Mouse (Mus musculus) lung, embryonic 14.5 days (tissue): ENCODE measurements around the gene Dnajc5. TPM values are rescaled to one million over a fixed set of nuclear protein-coding genes. Genes with fewer than 3 reads are reported as not detected.
A peak's percentile ranks its signal among the peaks of the same experiment; 100 is the strongest.

ENCODE experiments used
- ATAC-seq: fragments of 200-750 bp; cut with Nextera tagmentation; 2 replicates; pipeline ENCODE4 v1.8.0; 2017; ENCODE audit warnings: mild to moderate bottlenecking, moderate TSS enrichment, moderate library complexity; ENCODE audit not compliant: insufficient read depth
- DNase-seq: peaks from one replicate; pipeline ENCODE4 v3.0.0-alpha.2; 2015
- H3K27ac ChIP-seq: fragments of 300-500 bp; sonication (generic); 2 replicates; pipeline ENCODE4 v1.5.1; 2014; ENCODE audit warnings: low read depth, mild to moderate bottlenecking, moderate library complexity
- H3K27me3 ChIP-seq: fragments of 300-500 bp; sonication (generic); 2 replicates; pipeline ENCODE4 v1.6.1; 2014; ENCODE audit warnings: low read length, control low read depth; ENCODE audit not compliant: insufficient read depth
- H3K36me3 ChIP-seq: fragments of 300-500 bp; sonication (generic); 2 replicates; pipeline ENCODE4 v1.6.1; 2014; ENCODE audit warnings: control low read depth; ENCODE audit not compliant: insufficient read depth
- H3K4me1 ChIP-seq: fragments of 300-500 bp; sonication (generic); 2 replicates; pipeline ENCODE4 v1.6.1; 2014; ENCODE audit warnings: antibody characterized with exemption, control low read depth; ENCODE audit not compliant: insufficient read depth
- H3K4me2 ChIP-seq: fragments of 300-500 bp; sonication (generic); 2 replicates; pipeline ENCODE4 v1.6.1; 2014; ENCODE audit warnings: mild to moderate bottlenecking
- H3K4me3 ChIP-seq: fragments of 300-500 bp; sonication (generic); 2 replicates; pipeline ENCODE4 v1.5.1; 2014; ENCODE audit warnings: low read depth, low read length
- H3K9ac ChIP-seq: fragments of 300-500 bp; sonication (generic); 2 replicates; pipeline ENCODE4 v1.6.1; 2014
- H3K9me3 ChIP-seq: fragments of 300-500 bp; sonication (generic); 2 replicates; pipeline ENCODE4 v1.6.1; 2016; ENCODE audit warnings: low read depth, low read length, control low read depth
- CTCF ChIP-seq: IDR thresholded peaks from 2 replicates; pipeline ENCODE4 v1.5.1; 2016; ENCODE audit warnings: antibody characterized with exemption, low read depth
- WGBS: fragments of 180-500 bp; shearing (Covaris S2); extraction: QIAGEN DNeasy Blood & Tissue Kit; methylation state at CpG from one replicate; pipeline ENCODE4 v1.1.7; 2014; 5-methylcytosine and 5-hydroxymethylcytosine counted together
- microRNA-seq: library from miRNA; unstranded; fragments of <30 nt; microRNA quantifications from one replicate; pipeline ENCODE4, GENCODE M21; 2016; ENCODE audit warnings: borderline number of aligned reads
- polyA plus RNA-seq: library from polyadenylated mRNA; unstranded; fragments of >200 nt; fragmentation: Nextera tagmentation; extraction: Ambion mirVana; gene quantifications from 2 replicates; pipeline ENCODE4 v1.2.1, GENCODE M21; 2014

Dnajc5 gene
- polyA plus RNA-seq, 1 experiment from 2014 or later: 81.3 TPM

DNA sequence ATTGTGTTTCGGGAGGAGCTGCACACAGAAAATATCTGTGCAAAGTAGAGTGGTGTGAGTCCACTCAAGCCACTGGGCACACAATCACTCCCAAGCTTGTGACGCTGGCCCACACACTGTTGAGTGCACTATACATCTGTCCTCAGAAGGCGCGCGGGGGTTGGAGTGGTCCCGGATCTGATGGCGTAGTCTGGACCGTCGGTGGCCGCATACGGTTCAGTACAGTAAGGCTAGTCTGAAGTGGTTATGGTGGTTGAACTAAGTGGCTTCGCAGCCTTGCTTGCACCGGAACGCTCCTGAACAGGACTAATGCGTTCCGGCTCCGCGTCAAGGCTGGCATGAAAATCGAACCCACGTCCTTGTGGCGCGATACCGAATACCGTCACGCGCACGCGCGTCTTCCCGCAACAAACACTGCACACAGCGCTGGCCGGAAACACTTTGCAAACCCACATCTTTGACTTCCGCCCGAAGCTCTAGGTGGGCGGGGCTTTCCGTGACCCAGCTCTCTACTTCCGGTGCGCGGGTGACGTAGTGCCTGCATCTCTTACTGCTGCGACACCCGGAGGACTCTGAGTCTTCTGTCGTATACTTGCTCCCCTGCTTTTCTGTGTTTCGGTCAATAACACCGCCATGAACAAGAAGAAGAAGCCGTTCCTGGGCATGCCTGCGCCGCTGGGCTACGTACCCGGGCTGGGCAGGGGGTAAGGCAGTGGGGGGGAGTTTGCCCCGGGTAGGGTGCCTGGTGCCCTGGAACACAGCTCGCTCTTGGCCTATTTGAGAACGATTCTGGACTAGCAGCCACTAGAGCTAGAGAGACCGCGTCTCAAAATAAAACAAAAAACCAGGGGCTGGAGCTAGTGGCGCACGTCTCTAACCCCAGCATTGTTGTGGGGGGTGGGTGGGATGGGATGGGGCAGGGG is 80.8 kb downstream of the Dnajc5 start:
- peaks cover 5% of the 10 kb centered on the region; the same call in 1 of the 2 replicates for H3K4me1 ChIP-seq
- peak overlapping the region; percentile 89 for H3K4me2 ChIP-seq
- peak; percentile 94 for ATAC-seq
- H3K4me3 ChIP-seq: peak overlapping the region; percentile 90
- H3K9me3 ChIP-seq: no peaks in the 10 kb centered on the region
- H3K27me3 ChIP-seq: peaks cover 12% of the 10 kb centered on the region
- peak; percentile 99 for DNase-seq
- no peak for TF ChIP-seq CTCF
- H3K9ac ChIP-seq: peak overlapping the region; percentile 91
- peaks cover 4% of the 10 kb centered on the region; the same call in 1 of the 2 replicates for H3K36me3 ChIP-seq
- H3K27ac ChIP-seq: peak overlapping the region; percentile 84
- WGBS: 2% methylated on average over 57 of the region's 57 CpGs

DNA sequence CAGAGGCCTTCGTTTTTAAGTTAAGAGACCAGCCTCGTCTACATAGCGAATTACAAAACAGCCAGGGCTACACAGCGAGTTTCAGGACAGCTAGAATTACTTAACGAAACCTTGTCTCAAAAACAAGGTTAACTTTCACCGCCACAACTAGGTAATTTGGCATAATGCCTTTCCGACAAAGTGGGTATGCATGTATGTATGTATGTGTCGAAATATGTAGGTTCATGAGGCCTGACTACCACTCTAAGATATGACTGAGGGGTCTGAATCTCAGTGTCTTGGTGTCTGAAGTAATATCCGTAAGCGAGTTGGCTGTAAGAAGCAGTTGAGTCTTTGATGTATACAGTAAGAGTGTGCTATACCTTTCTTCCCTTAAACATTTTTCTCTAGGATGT is 81.5 kb downstream of the Dnajc5 start:
- H3K36me3 ChIP-seq: peaks cover 4% of the 10 kb centered on the region; the same call in 1 of the 2 replicates
- H3K27ac ChIP-seq: peak overlapping the region; percentile 84
- DNase-seq (no peak), ATAC-seq (no peak)
- peaks cover 5% of the 10 kb centered on the region; the same call in 1 of the 2 replicates for H3K4me1 ChIP-seq
- H3K4me2 ChIP-seq: peak overlapping the region; percentile 89
- 22% methylated on average over 10 of the region's 10 CpGs for WGBS
- H3K4me3 ChIP-seq: peak overlapping the region; percentile 90
- peaks cover 12% of the 10 kb centered on the region for H3K27me3 ChIP-seq
- TF ChIP-seq CTCF: no peak
- no peaks in the 10 kb centered on the region for H3K9me3 ChIP-seq
- peak overlapping the region; percentile 91 for H3K9ac ChIP-seq

DNA sequence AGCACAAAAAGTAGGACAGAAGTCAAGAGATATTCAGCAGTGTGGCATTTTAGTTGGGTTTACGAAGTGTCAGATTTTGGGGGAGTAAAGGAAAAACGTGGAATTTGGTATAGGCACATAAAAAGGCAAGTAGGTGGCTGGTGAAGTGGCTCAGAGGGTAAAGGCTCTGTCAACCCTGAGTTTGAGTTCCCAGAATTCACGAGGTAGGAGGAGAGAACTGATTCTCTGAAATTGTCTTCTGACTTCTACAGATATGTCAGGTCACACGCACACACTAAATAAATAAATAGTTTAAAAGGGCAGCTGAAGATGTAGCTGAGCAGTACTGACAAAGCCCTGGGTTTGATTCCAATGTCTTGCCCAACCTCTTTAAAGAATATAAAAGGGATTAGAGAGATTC is 82.1 kb downstream of the Dnajc5 start:
- H3K27me3 ChIP-seq: peaks cover 12% of the 10 kb centered on the region
- no peak for DNase-seq
- H3K4me2 ChIP-seq: peak overlapping the region; percentile 89
- peaks cover 5% of the 10 kb centered on the region; the same call in 1 of the 2 replicates for H3K4me1 ChIP-seq
- H3K9ac ChIP-seq: no peak overlapping the region
- peaks cover 4% of the 10 kb centered on the region; the same call in 1 of the 2 replicates for H3K36me3 ChIP-seq
- TF ChIP-seq CTCF: no peak
- no peak overlapping the region for H3K27ac ChIP-seq
- no peak for ATAC-seq
- 62% methylated on average over 4 of the region's 4 CpGs for WGBS
- peak overlapping the region; percentile 90; the same call in 1 of the 2 replicates for H3K4me3 ChIP-seq
- no peaks in the 10 kb centered on the region for H3K9me3 ChIP-seq

Small RNA genes lying within 50 kb of the gene (microRNA-seq; reads per million reads assigned to microRNA genes)
- not detected for gene Mir7006

Other genes with a start within 250 kb of the Dnajc5 start
- gene Gmeb2, start 232.4 kb upstream of the Dnajc5 start, polyA plus RNA-seq: 18.0 and 21.2 TPM in 2 replicates
- gene Stmn3, start 206.0 kb upstream of the Dnajc5 start, polyA plus RNA-seq: 1.6 and 2.5 TPM in 2 replicates
- gene Rtel1, start 200.7 kb upstream of the Dnajc5 start, polyA plus RNA-seq: 67.0 and 70.3 TPM in 2 replicates
- gene Zgpat, start 155.6 kb upstream of the Dnajc5 start, polyA plus RNA-seq: 35.7 and 41.1 TPM in 2 replicates
- gene Arfrp1, start 155.1 kb upstream of the Dnajc5 start, polyA plus RNA-seq: 54.1 and 54.2 TPM in 2 replicates
- gene Lime1, start 140.4 kb upstream of the Dnajc5 start, polyA plus RNA-seq: 19.6 and 26.6 TPM in 2 replicates
- gene Zbtb46, start 61.1 kb upstream of the Dnajc5 start, polyA plus RNA-seq: 14.6 and 15.6 TPM in 2 replicates
- gene Abhd16b, start 27.3 kb upstream of the Dnajc5 start, polyA plus RNA-seq: 0.13 and 0.24 TPM in 2 replicates
- gene Tpd52l2, start 23.3 kb upstream of the Dnajc5 start, polyA plus RNA-seq: 160 and 165 TPM in 2 replicates
- 36.9 and 38.3 TPM in 2 replicates for gene Uckl1, start 64.4 kb downstream of the Dnajc5 start, polyA plus RNA-seq
- gene Prpf6, start 71.4 kb downstream of the Dnajc5 start, polyA plus RNA-seq: 58.8 and 59.6 TPM in 2 replicates
- gene Zfp512b, start 72.3 kb downstream of the Dnajc5 start, polyA plus RNA-seq: 52.5 and 58.6 TPM in 2 replicates
- gene Samd10, start 78.7 kb downstream of the Dnajc5 start, polyA plus RNA-seq: 23.2 and 27.8 TPM in 2 replicates
- not detected in 2 replicates for gene Gm29797, start 136.5 kb downstream of the Dnajc5 start, polyA plus RNA-seq
- gene Sox18, start 151.2 kb downstream of the Dnajc5 start, polyA plus RNA-seq: 55.4 and 64.7 TPM in 2 replicates
- 22.5 and 25.7 TPM in 2 replicates for gene Tcea2, start 159.8 kb downstream of the Dnajc5 start, polyA plus RNA-seq
- gene Rgs19, start 173.5 kb downstream of the Dnajc5 start, polyA plus RNA-seq: 91.3 and 93.8 TPM in 2 replicates
- gene Lkaaear1, start 178.0 kb downstream of the Dnajc5 start, polyA plus RNA-seq: not detected in 2 replicates
- 0.89 and 1.8 TPM in 2 replicates for gene Oprl1, start 194.5 kb downstream of the Dnajc5 start, polyA plus RNA-seq
- 0.05 and 0.25 TPM in 2 replicates for gene Myt1, start 242.8 kb downstream of the Dnajc5 start, polyA plus RNA-seq